Mouse (Mus musculus): Measurements from ENCODE around the gene Foxk1. TPM values are rescaled to one million over a fixed set of nuclear protein-coding genes. Genes with fewer than 3 reads are reported as not detected.

Gene Foxk1
- polyA plus RNA-seq, 1 experiment from 2014 or later: 5.9 TPM

- peaks cover 35% of the 10 kb centered on the region for H3K4me1 ChIP-seq (replicated peaks; ENCODE audit: control insufficient read depth, insufficient read depth, low read length)
- WGBS: 75% methylated on average over 14 of the region's 14 CpGs
- ATAC-seq (ENCODE audit: low FRiP score): no peak
Measured at GRCm38 (mm10) chr5:142443994-142444393, 42.7 kb downstream of the Foxk1 start.

GRCm38 (mm10) chr5:142444791-142445531 is 43.7 kb downstream of the Foxk1 start:
- H3K4me3 ChIP-seq (replicated peaks; ENCODE audit: low read length): no peak overlapping the region
- no peak overlapping the region for H3K4me2 ChIP-seq (replicated peaks)
- no peaks in the 10 kb centered on the region for H3K9me3 ChIP-seq (ENCODE audit: control insufficient read depth, low read length)
- peak overlapping the region; percentile 17; the same call in 1 of the 2 replicates for H3K27ac ChIP-seq
- peaks cover 28% of the 10 kb centered on the region for H3K4me1 ChIP-seq (replicated peaks; ENCODE audit: control insufficient read depth, insufficient read depth, low read length)
- no peak for ATAC-seq (ENCODE audit: low FRiP score)
- WGBS: 64% methylated on average over 11 of the region's 11 CpGs
- no peaks in the 10 kb centered on the region for H3K27me3 ChIP-seq (ENCODE audit: control insufficient read depth, insufficient read depth, low read length)
- DNase-seq (ENCODE audit: low spot score): no peak
- 0 out of 2 replicates have a peak overlapping the region, but pooled peaks have one; percentile 47 for H3K9ac ChIP-seq
- peaks cover 3% of the 10 kb centered on the region for H3K36me3 ChIP-seq (replicated peaks; ENCODE audit: control insufficient read depth, insufficient read depth)

More at GRCm38 (mm10) chr5:142443994-142444393, 42.7 kb downstream of the Foxk1 start:
- H3K9ac ChIP-seq: no peak overlapping the region
- H3K4me3 ChIP-seq (replicated peaks; ENCODE audit: low read length): no peak overlapping the region
- DNase-seq (ENCODE audit: low spot score): no peak
- H3K36me3 ChIP-seq (replicated peaks; ENCODE audit: control insufficient read depth, insufficient read depth): peaks cover 3% of the 10 kb centered on the region; the same call in 1 of the 2 replicates
- H3K27ac ChIP-seq: no peak overlapping the region
- no peaks in the 10 kb centered on the region for H3K9me3 ChIP-seq (ENCODE audit: control insufficient read depth, low read length)
- H3K4me2 ChIP-seq (replicated peaks): no peak overlapping the region
- no peaks in the 10 kb centered on the region for H3K27me3 ChIP-seq (ENCODE audit: control insufficient read depth, insufficient read depth, low read length)

- Histone ChIP-seq H3K4me2 (replicated peaks) (no peak overlapping the region), H3K36me3 (replicated peaks; ENCODE audit: control insufficient read depth, insufficient read depth) (peaks cover 10% of the 10 kb centered on the region), H3K27me3 (ENCODE audit: control insufficient read depth, insufficient read depth, low read length) (no peaks in the 10 kb centered on the region), H3K4me3 (replicated peaks; ENCODE audit: low read length) (no peak overlapping the region), H3K9me3 (ENCODE audit: control insufficient read depth, low read length) (no peaks in the 10 kb centered on the region), H3K4me1 (replicated peaks; ENCODE audit: control insufficient read depth, insufficient read depth, low read length) (peaks cover 22% of the 10 kb centered on the region; the same call in 1 of the 2 replicates), H3K9ac (peak overlapping the region; percentile 47; the same call in 1 of the 2 replicates), H3K27ac (0 out of 2 replicates have a peak overlapping the region, but pooled peaks have one; percentile 17)
- DNase-seq (ENCODE audit: low spot score) (no peak), ATAC-seq (ENCODE audit: low FRiP score) (no peak)
- 41% methylated on average over 8 of the region's 8 CpGs for WGBS
Measured at GRCm38 (mm10) chr5:142445709-142446108, 44.4 kb downstream of the Foxk1 start.

GRCm38 (mm10) chr5:142448076-142448475 is 46.8 kb downstream of the Foxk1 start:
- Histone ChIP-seq H3K27me3 (ENCODE audit: control insufficient read depth, insufficient read depth, low read length) (no peaks in the 10 kb centered on the region), H3K9me3 (ENCODE audit: control insufficient read depth, low read length) (no peaks in the 10 kb centered on the region), H3K9ac (no peak overlapping the region; the same call in 1 of the 2 replicates), H3K27ac (no peak overlapping the region), H3K36me3 (replicated peaks; ENCODE audit: control insufficient read depth, insufficient read depth) (peaks cover 25% of the 10 kb centered on the region), H3K4me2 (replicated peaks) (no peak overlapping the region), H3K4me3 (replicated peaks; ENCODE audit: low read length) (no peak overlapping the region), H3K4me1 (replicated peaks; ENCODE audit: control insufficient read depth, insufficient read depth, low read length) (peaks cover 11% of the 10 kb centered on the region; the same call in 1 of the 2 replicates)
- WGBS: 9% methylated on average over 9 of the region's 9 CpGs
- ATAC-seq (ENCODE audit: low FRiP score) (peak; percentile 78), DNase-seq (ENCODE audit: low spot score) (peak; percentile 98)

- no peak for ATAC-seq (ENCODE audit: low FRiP score)
- Histone ChIP-seq H3K4me2 (replicated peaks) (no peak overlapping the region), H3K9ac (no peak overlapping the region; the same call in 1 of the 2 replicates), H3K9me3 (ENCODE audit: control insufficient read depth, low read length) (no peaks in the 10 kb centered on the region), H3K36me3 (replicated peaks; ENCODE audit: control insufficient read depth, insufficient read depth) (peaks cover 30% of the 10 kb centered on the region), H3K4me1 (replicated peaks; ENCODE audit: control insufficient read depth, insufficient read depth, low read length) (peaks cover 11% of the 10 kb centered on the region; the same call in 1 of the 2 replicates), H3K27me3 (ENCODE audit: control insufficient read depth, insufficient read depth, low read length) (no peaks in the 10 kb centered on the region), H3K27ac (no peak overlapping the region), H3K4me3 (replicated peaks; ENCODE audit: low read length) (no peak overlapping the region)
- 62% methylated on average over 12 of the region's 12 CpGs for WGBS
- DNase-seq (ENCODE audit: low spot score): no peak
Measured at GRCm38 (mm10) chr5:142448623-142449022, 47.3 kb downstream of the Foxk1 start.

GRCm38 (mm10) chr5:142450846-142451245 is 49.5 kb downstream of the Foxk1 start:
- no peak overlapping the region for H3K27ac ChIP-seq
- H3K36me3 ChIP-seq (replicated peaks; ENCODE audit: control insufficient read depth, insufficient read depth): peaks cover 50% of the 10 kb centered on the region
- ATAC-seq (ENCODE audit: low FRiP score) (no peak), DNase-seq (ENCODE audit: low spot score) (no peak)
- no peak overlapping the region for H3K4me3 ChIP-seq (replicated peaks; ENCODE audit: low read length)
- H3K9me3 ChIP-seq (ENCODE audit: control insufficient read depth, low read length): no peaks in the 10 kb centered on the region
- H3K4me2 ChIP-seq (replicated peaks): no peak overlapping the region
- no peaks in the 10 kb centered on the region for H3K27me3 ChIP-seq (ENCODE audit: control insufficient read depth, insufficient read depth, low read length)
- H3K9ac ChIP-seq: no peak overlapping the region
- peaks cover 6% of the 10 kb centered on the region; the same call in 1 of the 2 replicates for H3K4me1 ChIP-seq (replicated peaks; ENCODE audit: control insufficient read depth, insufficient read depth, low read length)
- 83% methylated on average over 9 of the region's 9 CpGs for WGBS

GRCm38 (mm10) chr5:142451759-142452158 is 50.5 kb downstream of the Foxk1 start:
- DNase-seq (ENCODE audit: low spot score) (no peak), ATAC-seq (ENCODE audit: low FRiP score) (no peak)
- H3K9ac ChIP-seq: no peak overlapping the region
- H3K9me3 ChIP-seq (ENCODE audit: control insufficient read depth, low read length): no peaks in the 10 kb centered on the region
- H3K36me3 ChIP-seq (replicated peaks; ENCODE audit: control insufficient read depth, insufficient read depth): peaks cover 59% of the 10 kb centered on the region
- H3K4me1 ChIP-seq (replicated peaks; ENCODE audit: control insufficient read depth, insufficient read depth, low read length): peaks cover 4% of the 10 kb centered on the region; the same call in 1 of the 2 replicates
- WGBS: 38% methylated on average over 1 of the region's 1 CpGs
- H3K4me3 ChIP-seq (replicated peaks; ENCODE audit: low read length): no peak overlapping the region
- H3K27ac ChIP-seq: no peak overlapping the region
- no peak overlapping the region for H3K4me2 ChIP-seq (replicated peaks)
- no peaks in the 10 kb centered on the region for H3K27me3 ChIP-seq (ENCODE audit: control insufficient read depth, insufficient read depth, low read length)

- H3K4me3 ChIP-seq (replicated peaks; ENCODE audit: low read length): no peak overlapping the region
Measured at GRCm38 (mm10) chr5:142453742-142454141, 52.4 kb downstream of the Foxk1 start.

GRCm38 (mm10) chr5:142456318-142456717 is 55.0 kb downstream of the Foxk1 start:
- no peaks in the 10 kb centered on the region for H3K9me3 ChIP-seq (ENCODE audit: control insufficient read depth, low read length)
- WGBS: 64% methylated on average over 15 of the region's 15 CpGs
- DNase-seq (ENCODE audit: low spot score) (no peak), ATAC-seq (ENCODE audit: low FRiP score) (no peak)
- H3K27me3 ChIP-seq (ENCODE audit: control insufficient read depth, insufficient read depth, low read length): no peaks in the 10 kb centered on the region
- H3K4me2 ChIP-seq (replicated peaks): no peak overlapping the region
- H3K4me1 ChIP-seq (replicated peaks; ENCODE audit: control insufficient read depth, insufficient read depth, low read length): no peaks in the 10 kb centered on the region
- H3K4me3 ChIP-seq (replicated peaks; ENCODE audit: low read length): no peak overlapping the region
- no peak overlapping the region for H3K9ac ChIP-seq
- peaks cover 82% of the 10 kb centered on the region for H3K36me3 ChIP-seq (replicated peaks; ENCODE audit: control insufficient read depth, insufficient read depth)
- H3K27ac ChIP-seq: no peak overlapping the region

More at GRCm38 (mm10) chr5:142453742-142454141, 52.4 kb downstream of the Foxk1 start:
- H3K4me2 ChIP-seq (replicated peaks): no peak overlapping the region
- no peak overlapping the region for H3K27ac ChIP-seq
- DNase-seq (ENCODE audit: low spot score) (no peak), ATAC-seq (ENCODE audit: low FRiP score) (no peak)
- no peaks in the 10 kb centered on the region for H3K27me3 ChIP-seq (ENCODE audit: control insufficient read depth, insufficient read depth, low read length)
- 94% methylated on average over 13 of the region's 13 CpGs for WGBS
- no peaks in the 10 kb centered on the region for H3K9me3 ChIP-seq (ENCODE audit: control insufficient read depth, low read length)
- H3K4me1 ChIP-seq (replicated peaks; ENCODE audit: control insufficient read depth, insufficient read depth, low read length): no peaks in the 10 kb centered on the region
- H3K9ac ChIP-seq: no peak overlapping the region
- peaks cover 76% of the 10 kb centered on the region for H3K36me3 ChIP-seq (replicated peaks; ENCODE audit: control insufficient read depth, insufficient read depth)
